Mouse (Mus musculus): ENCODE measurements around the gene Olfr1347. TPM values are rescaled to one million over a fixed set of nuclear protein-coding genes. Genes with fewer than 3 reads are reported as not detected.
"Not testable (repeated sequence)": the region's sequence is repeated elsewhere in the genome, so short reads cannot be mapped to it uniquely, and the experiment has no call there.

Gene Olfr1347
- polyA plus RNA-seq, 2 experiments: not detected

- no peak within 1 kb of the TSS for H3K9ac ChIP-seq (replicated peaks)
- no peak within 1 kb of the TSS for H3K4me2 ChIP-seq (ENCODE audit: low read depth)
- H3K27me3 ChIP-seq (ENCODE audit: control insufficient read depth, insufficient read depth, low read length): no peaks in the 10 kb centered on the region
- no peaks in the 10 kb centered on the region for H3K9me3 ChIP-seq (ENCODE audit: control insufficient read depth, low read length)
- DNase-seq (ENCODE audit: low read depth in 3 of 3, low spot score in 3 of 3) (no peak), ATAC-seq (ENCODE audit: insufficient read depth) (no peak)
- no peak for TF ChIP-seq EP300 (IDR thresholded peaks at IDR 0.05; ENCODE audit: low read depth)
- TF ChIP-seq CTCF (IDR thresholded peaks at IDR 0.05; ENCODE audit: low read depth): no peak
- H3K4me3 ChIP-seq (ENCODE audit: insufficient read depth in 1 of 2, low read depth in 2 of 2, low read length in 2 of 2): no peak within 1 kb of the TSS
- H3K27ac ChIP-seq: no peak within 1 kb of the TSS
- 74% methylated on average over 1 of the region's 1 CpGs for WGBS (ENCODE audit: insufficient replicate concordance)
- no peaks in the 10 kb centered on the region for H3K36me3 ChIP-seq (replicated peaks; ENCODE audit: control insufficient read depth, insufficient read depth, low read depth)
- no peaks in the 10 kb centered on the region for H3K4me1 ChIP-seq (replicated peaks; ENCODE audit: control insufficient read depth in 2 of 2, insufficient read depth in 2 of 2, low read length in 1 of 2)
Measured at GRCm38 (mm10) chr7:6508648-6509047, 9.1 kb upstream of the Olfr1347 start, which contains the start of gene Olfr1348. TSS of gene Olfr1348 (minus strand) at chr7:6508748.

GRCm38 (mm10) chr7:6486841-6487240 is 12.7 kb downstream of the Olfr1347 start, which contains the start of gene Olfr5:
TSS of gene Olfr5 (minus strand) at chr7:6486941.
- DNase-seq (ENCODE audit: low read depth in 3 of 3, low spot score in 3 of 3): no peak
- H3K27ac ChIP-seq: no peak within 1 kb of the TSS
- no peak for ATAC-seq (ENCODE audit: insufficient read depth)
- 6% methylated on average over 2 of the region's 2 CpGs for WGBS (ENCODE audit: insufficient replicate concordance)
- H3K4me1 ChIP-seq (replicated peaks; ENCODE audit: control insufficient read depth in 2 of 2, insufficient read depth in 2 of 2, low read length in 1 of 2): no peaks in the 10 kb centered on the region
- no peaks in the 10 kb centered on the region for H3K9me3 ChIP-seq (ENCODE audit: control insufficient read depth, low read length)
- H3K4me3 ChIP-seq (ENCODE audit: insufficient read depth in 1 of 2, low read depth in 2 of 2, low read length in 2 of 2): no peak within 1 kb of the TSS
- H3K4me2 ChIP-seq (ENCODE audit: low read depth): no peak within 1 kb of the TSS
- H3K9ac ChIP-seq (replicated peaks): no peak within 1 kb of the TSS
- no peaks in the 10 kb centered on the region for H3K27me3 ChIP-seq (ENCODE audit: control insufficient read depth, insufficient read depth, low read length)
- TF ChIP-seq CTCF (IDR thresholded peaks at IDR 0.05; ENCODE audit: low read depth) (no peak), EP300 (IDR thresholded peaks at IDR 0.05; ENCODE audit: low read depth) (no peak)
- H3K36me3 ChIP-seq (replicated peaks; ENCODE audit: control insufficient read depth, insufficient read depth, low read depth): no peaks in the 10 kb centered on the region

GRCm38 (mm10) chr7:6477633-6478032 is 21.9 kb downstream of the Olfr1347 start:
- H3K36me3 ChIP-seq (replicated peaks; ENCODE audit: control insufficient read depth, insufficient read depth, low read depth); DNase-seq (ENCODE audit: low read depth in 3 of 3, low spot score in 3 of 3); H3K4me2 ChIP-seq (ENCODE audit: low read depth); H3K27ac ChIP-seq; H3K4me1 ChIP-seq (replicated peaks; ENCODE audit: control insufficient read depth in 2 of 2, insufficient read depth in 2 of 2, low read length in 1 of 2); H3K4me3 ChIP-seq (ENCODE audit: insufficient read depth in 1 of 2, low read depth in 2 of 2, low read length in 2 of 2); H3K9me3 ChIP-seq (ENCODE audit: control insufficient read depth, low read length); H3K9ac ChIP-seq (replicated peaks); ATAC-seq (ENCODE audit: insufficient read depth); H3K27me3 ChIP-seq (ENCODE audit: control insufficient read depth, insufficient read depth, low read length): not testable (repeated sequence)
- 49% methylated on average over 2 of the region's 2 CpGs for WGBS (ENCODE audit: insufficient replicate concordance)

GRCm38 (mm10) chr7:6466951-6467350 is 32.6 kb downstream of the Olfr1347 start, which contains the start of gene Olfr1346:
TSS of gene Olfr1346 (plus strand) at chr7:6467101.
- ATAC-seq (ENCODE audit: insufficient read depth) (no peak), DNase-seq (ENCODE audit: low read depth in 3 of 3, low spot score in 3 of 3) (no peak)
- H3K9me3 ChIP-seq (ENCODE audit: control insufficient read depth, low read length): no peaks in the 10 kb centered on the region
- H3K27me3 ChIP-seq (ENCODE audit: control insufficient read depth, insufficient read depth, low read length): no peaks in the 10 kb centered on the region
- H3K36me3 ChIP-seq (replicated peaks; ENCODE audit: control insufficient read depth, insufficient read depth, low read depth): no peaks in the 10 kb centered on the region
- H3K4me2 ChIP-seq (ENCODE audit: low read depth): no peak within 1 kb of the TSS
- no peak for TF ChIP-seq EP300 (IDR thresholded peaks at IDR 0.05; ENCODE audit: low read depth)
- TF ChIP-seq CTCF (IDR thresholded peaks at IDR 0.05; ENCODE audit: low read depth): no peak
- H3K4me3 ChIP-seq (ENCODE audit: insufficient read depth in 1 of 2, low read depth in 2 of 2, low read length in 2 of 2): no peak within 1 kb of the TSS
- H3K9ac ChIP-seq (replicated peaks): no peak within 1 kb of the TSS
- no peaks in the 10 kb centered on the region for H3K4me1 ChIP-seq (replicated peaks; ENCODE audit: control insufficient read depth in 2 of 2, insufficient read depth in 2 of 2, low read length in 1 of 2)
- no peak within 1 kb of the TSS for H3K27ac ChIP-seq

- Histone ChIP-seq H3K27me3 (ENCODE audit: control insufficient read depth, insufficient read depth, low read length) (no peaks in the 10 kb centered on the region), H3K4me1 (replicated peaks; ENCODE audit: control insufficient read depth in 2 of 2, insufficient read depth in 2 of 2, low read length in 1 of 2) (no peaks in the 10 kb centered on the region), H3K4me2 (ENCODE audit: low read depth) (no peak overlapping the region), H3K27ac (no peak overlapping the region), H3K36me3 (replicated peaks; ENCODE audit: control insufficient read depth, insufficient read depth, low read depth) (no peaks in the 10 kb centered on the region), H3K9ac (replicated peaks) (no peak overlapping the region), H3K9me3 (ENCODE audit: control insufficient read depth, low read length) (no peaks in the 10 kb centered on the region), H3K4me3 (ENCODE audit: insufficient read depth in 1 of 2, low read depth in 2 of 2, low read length in 2 of 2) (no peak overlapping the region)
- WGBS (ENCODE audit: insufficient replicate concordance): 24% methylated on average over 3 of the region's 3 CpGs
- DNase-seq (ENCODE audit: low read depth in 3 of 3, low spot score in 3 of 3): no peak
- no peak for ATAC-seq (ENCODE audit: insufficient read depth)
- TF ChIP-seq CTCF (IDR thresholded peaks at IDR 0.05; ENCODE audit: low read depth): no peak
- no peak for TF ChIP-seq EP300 (IDR thresholded peaks at IDR 0.05; ENCODE audit: low read depth)
Measured at GRCm38 (mm10) chr7:6456399-6456798, 43.2 kb downstream of the Olfr1347 start.

Measured in liver, embryonic 14.5 days (tissue).